Mouse (Mus musculus) left cerebral cortex, adult 18-20 months (tissue): Measurements from ENCODE around the gene Zfp568. TPM values are rescaled to one million over a fixed set of nuclear protein-coding genes. Genes with fewer than 3 reads are reported as not detected.
"Not testable (repeated sequence)": the region's sequence is repeated elsewhere in the genome, so short reads cannot be mapped to it uniquely, and the experiment has no call there.

Experiments used
- DNase-seq, 2 experiments: peaks; one replicate each; pipeline ENCODE4 v3.0.0; 2021 to 2022; ENCODE audit warnings: low spot score in 2 of 2, mixed read lengths in 1 of 2
- long read RNA-seq, 2 experiments: library from polyadenylated mRNA; stranded (forward); transcript quantifications; one replicate each; pipeline ENCODE4 v2.0.0; 2021
- total RNA-seq, 2 experiments: library from RNA; stranded (reverse); gene quantifications; 2 replicates each; pipeline ENCODE4 v1.2.3; 2021

The Zfp568 gene
- 1 to 10 TPM; 4.5 to 4.7 TPM for total RNA-seq
- long read RNA-seq, experiment 1, partial matches to known transcripts, result 1 of 1 reads
- long read RNA-seq, experiment 1, other reads (novel, unspliced or antisense), result 0 of 1 reads
- long read RNA-seq, experiment 2, partial matches to known transcripts, result 0 of 2 reads
- long read RNA-seq, experiment 2, other reads (novel, unspliced or antisense), result 2 of 2 reads

DNA sequence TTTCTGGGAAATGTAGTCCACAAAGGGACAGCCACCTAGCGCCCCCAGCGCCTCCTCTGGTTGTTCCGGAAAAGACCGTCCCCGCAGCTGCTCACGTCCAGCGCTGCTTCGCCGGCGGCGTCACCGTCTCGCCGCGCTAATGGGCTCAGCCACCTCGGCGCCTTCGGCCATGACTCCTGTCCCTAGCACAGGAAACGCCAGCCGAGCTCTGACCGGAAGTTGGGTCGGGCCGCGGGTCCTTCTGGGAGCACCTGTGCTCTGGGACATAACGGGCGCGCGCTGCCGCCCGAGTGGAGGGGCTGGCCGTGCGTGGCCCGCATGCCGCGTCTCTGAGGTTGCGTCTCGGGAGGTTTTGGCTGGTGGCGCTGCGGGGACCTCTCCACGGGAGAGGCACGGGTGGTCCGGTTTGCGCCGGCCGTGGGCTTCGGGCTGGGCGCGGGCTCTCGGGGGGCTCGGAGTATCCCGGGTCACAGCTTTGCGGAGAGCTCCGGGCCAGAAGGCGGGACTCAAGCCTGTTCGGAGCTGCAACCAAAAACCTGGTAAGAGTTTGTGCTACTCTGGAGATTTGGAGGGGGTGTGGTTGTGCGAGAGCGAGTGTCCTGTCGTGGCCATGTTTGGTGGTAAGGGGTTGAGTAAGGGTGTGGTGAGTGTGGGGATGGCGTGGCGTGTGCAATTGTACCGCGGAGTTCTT lies at the start of gene Zfp568:
TSS of gene Zfp568 (plus strand) at position 266 of the 691 bp plus-strand sequence.
- peak; percentile 85 to 92 for DNase-seq

DNA sequence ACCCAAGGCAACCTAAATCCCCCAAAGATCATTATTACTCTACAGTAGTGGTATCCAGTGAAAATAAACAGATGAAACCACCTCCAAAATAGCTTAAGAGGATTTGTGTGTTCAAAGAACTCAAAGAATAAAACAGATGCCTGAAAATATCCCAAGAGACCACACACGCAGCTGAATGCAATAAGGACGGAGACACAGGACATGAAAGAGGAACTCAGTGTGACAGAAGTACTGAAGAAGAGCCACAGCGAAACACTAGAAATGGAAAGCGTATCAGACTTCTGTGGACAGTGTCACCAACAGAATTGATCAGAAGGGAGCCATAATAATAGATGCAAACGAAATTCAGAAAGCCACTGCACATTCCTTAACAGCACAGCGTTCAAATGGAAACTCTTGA lies 44.9 kb upstream of the Zfp568 start:
- DNase-seq, result no peak

DNA sequence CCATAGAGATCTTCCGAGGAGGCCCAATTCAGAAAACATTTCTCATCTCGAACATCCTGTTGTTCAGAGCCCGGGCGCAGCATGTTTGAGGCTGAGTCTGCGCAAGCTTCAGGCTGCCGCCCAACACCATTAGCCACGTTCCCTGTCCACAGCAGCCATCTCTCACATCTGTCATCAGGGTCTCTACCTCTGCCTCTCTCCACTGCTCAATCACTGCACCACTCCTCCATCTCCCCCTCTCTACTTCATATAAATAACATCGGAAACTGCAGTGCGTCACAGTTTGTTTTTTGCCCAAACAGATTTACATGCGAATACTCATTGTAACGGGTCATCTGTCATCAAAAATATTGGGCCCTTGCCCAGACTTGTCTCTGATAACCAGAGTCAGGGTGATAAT lies 42.7 kb upstream of the Zfp568 start:
- no peak for DNase-seq

DNA sequence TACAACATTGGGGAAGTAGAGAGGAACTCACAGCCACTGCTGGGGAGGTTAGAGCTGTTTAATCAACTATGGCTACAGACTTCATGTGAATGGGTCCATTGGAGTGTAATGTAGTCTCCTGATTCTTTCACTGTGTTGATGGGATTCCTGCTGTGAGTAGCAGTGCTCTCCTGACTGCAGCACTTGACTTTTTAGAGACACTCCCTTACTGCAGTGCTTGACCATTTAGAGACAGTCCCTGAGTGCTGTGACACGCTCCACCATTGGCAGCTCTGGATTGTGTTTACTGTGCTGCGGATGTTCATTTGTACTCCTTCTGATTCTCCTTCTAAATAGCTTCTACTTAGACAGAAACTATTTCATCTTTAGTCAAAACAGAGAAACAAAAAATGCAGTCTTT lies 41.0 kb upstream of the Zfp568 start:
- DNase-seq, result no peak

DNA sequence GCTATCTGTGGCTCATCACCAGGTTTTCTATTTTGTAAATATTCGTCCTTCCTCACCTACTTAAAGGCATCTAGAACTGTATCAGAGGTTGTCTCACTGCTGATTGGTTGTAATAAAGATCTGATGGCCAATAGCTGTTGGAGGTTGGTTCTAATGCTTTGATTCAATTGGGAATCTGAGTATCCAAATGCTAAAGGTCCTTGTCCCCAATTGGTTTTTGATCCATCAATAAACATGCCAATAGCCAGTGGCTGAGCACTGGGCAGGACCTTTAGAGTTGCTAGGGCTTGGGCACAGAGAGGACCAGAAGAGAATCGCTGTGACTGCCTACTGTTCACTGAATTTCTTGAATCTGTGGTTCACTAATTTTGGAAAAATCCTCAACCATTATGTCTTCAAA lies 40.0 kb upstream of the Zfp568 start:
- DNase-seq, result no peak

DNA sequence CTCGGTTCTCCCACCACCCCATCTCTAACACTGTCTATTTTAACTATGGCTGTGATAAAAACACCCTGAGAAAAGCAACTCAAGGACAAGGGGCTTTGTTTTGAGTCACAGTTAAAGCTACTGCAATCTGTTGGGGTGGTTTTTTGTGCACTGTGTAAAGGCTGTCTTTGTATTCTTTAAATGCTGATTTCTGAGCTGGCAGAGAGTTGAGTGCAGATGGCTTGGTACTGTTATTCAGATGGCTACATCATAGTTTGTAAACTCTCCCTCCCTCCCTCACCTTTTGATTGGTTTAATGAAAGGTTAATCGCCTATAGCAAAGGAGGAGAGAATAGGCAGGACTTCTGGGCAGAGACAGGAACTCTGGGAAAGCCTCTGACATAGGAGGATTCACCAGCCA lies 39.6 kb upstream of the Zfp568 start:
- DNase-seq, result no peak

DNA sequence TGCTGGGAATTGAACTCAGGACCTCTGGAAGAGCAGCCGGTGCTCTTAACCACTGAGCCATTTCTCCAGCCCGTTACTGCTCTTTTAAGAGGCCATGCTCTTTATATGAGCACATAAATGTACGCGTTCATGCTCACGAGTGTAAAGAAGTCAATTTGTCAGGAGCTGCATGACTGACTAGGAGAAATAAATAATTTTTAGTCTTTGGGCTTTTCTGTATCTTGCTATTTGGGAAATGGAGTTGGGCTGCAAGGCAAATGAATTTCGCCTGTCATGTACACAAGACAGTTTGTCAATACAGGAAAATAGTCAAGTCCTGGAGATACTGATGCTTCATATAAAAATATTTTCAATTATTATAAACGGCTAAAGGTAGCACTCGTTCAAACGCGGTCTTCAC lies 30.7 kb upstream of the Zfp568 start:
- no peak for DNase-seq

DNA sequence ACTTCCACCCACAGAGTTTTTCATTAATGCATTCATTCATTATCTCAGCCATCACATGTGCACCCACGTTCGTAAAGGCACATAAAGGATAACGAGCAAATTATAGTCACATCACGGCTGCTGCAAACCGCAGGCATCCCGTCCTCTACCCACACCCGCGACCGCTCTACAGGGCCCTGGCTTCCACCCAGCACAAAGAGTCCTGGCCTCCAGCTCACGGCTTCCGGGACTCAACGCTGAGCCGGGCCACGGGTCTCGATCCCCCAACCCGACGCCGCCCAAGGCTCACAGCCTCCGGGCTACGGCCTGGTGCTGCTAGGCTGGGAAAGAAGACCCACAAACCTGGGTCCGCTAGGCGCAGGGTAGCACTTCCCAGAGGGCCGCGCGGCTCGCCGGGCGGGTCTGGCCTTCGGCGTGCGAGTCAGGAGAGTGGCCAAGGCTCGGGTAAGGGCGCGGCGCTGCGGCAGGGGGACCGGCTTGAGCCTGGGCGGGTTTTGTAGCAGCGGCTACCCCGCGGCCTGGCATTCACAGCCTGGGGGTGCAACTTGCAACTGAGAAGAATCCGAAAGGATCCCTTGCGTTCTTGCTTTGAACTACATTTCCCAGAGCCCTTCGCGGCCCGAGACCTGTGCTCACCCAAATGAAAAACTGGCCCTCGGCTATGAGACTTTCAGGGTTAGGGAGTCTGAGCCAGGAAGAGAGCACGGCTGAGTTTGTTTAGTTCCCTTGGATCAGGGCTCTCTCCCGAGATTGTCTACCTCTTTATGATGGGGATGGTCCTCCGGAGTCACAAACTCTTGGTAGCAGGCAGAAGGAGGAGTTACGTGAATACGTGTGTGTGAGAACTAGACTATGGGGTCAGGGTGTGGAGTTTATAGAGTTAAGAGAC lies 30.0 kb upstream of the Zfp568 start, which contains the start of gene Zfp74:
TSS of gene Zfp74 (minus strand) at position 577 of the 889 bp plus-strand sequence.
- peak; percentile 71 to 83 for DNase-seq

DNA sequence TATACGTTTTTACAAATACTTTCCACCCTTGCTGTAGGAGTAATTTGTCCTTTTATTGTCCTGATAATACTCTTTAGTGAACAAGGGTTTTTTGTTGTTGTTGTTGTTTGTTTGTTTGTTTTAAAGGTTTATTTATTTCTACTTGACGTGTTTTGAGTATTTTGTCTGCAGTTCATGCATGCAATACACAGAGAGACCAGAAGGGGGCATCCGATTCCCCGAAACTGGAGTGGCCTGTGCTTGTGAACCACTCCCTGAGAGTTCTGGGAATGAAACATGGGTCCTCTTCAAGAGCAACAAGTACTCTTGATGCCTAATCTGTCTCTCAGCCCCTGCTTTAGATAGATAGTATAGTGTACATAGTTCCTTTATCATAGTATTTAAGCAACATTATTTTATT lies 29.0 kb upstream of the Zfp568 start:
- no peak for DNase-seq

DNA sequence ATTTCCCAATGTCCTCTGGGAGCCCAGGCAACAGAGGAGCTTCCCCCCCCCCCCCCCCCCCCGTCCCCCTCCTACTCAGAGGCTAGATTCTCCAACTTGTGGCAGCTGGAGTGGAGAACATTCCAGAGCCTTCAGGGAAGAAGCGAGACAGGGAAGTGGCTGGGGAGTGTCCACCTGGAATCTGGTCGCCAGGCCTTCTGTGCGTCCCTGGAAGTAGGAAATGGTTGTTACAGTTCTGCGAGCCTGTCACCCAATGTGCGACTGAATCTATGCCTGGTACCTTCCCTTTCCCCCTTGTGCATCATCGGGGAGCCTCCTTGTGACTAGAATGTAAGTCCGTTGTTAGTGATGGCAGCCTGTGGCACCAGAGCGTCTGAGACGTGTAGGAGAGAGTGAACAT lies 27.5 kb upstream of the Zfp568 start:
- DNase-seq, result peak; percentile 24

DNA sequence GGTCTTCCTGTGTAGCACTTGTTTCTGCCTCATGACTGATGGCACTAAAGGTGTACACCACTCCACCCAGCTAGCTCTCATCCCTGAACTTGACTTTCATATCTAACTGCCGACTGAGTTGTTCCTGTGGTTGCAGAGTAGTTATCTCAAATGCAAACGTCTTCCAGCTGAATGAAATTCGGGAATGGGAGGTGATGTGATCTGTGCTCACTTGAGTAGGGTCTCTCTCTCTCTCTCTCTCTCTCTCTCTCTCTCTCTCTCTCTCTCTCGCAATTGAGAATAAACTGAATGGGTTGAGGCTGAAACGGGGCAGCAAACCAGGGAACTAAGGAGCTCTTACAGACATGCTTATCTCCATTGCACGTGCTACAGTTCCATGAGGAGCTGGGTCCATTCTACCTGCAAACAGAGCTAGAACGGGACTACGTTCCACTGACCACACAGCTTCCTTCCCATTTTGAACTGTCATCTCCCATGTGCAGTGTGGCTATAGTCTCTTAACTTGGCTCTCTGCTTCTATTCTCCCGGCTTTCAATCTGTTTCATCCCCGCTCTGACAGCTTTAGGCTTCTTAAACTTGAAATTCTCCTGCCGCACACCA lies 25.5 kb upstream of the Zfp568 start:
- DNase-seq, result no peak

DNA sequence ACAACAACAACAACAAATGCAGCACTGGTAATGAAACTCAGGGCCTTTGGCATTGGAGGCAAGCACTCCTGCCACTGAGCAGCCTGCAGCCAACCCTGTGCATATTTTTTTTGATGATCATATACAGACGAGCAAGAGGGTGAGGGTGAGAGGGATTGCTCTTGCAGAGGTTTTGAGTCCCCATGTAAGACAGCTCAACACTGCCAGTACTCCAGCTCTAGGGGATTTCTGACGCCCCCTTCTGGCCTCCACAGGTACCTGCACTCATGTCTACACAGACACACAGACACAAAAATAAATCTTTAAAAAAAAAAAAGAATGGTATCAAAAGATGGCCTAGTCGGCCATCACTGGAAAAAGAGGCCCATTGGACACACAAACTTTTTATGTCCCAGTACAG lies 24.8 kb upstream of the Zfp568 start:
- DNase-seq, result no peak

DNA sequence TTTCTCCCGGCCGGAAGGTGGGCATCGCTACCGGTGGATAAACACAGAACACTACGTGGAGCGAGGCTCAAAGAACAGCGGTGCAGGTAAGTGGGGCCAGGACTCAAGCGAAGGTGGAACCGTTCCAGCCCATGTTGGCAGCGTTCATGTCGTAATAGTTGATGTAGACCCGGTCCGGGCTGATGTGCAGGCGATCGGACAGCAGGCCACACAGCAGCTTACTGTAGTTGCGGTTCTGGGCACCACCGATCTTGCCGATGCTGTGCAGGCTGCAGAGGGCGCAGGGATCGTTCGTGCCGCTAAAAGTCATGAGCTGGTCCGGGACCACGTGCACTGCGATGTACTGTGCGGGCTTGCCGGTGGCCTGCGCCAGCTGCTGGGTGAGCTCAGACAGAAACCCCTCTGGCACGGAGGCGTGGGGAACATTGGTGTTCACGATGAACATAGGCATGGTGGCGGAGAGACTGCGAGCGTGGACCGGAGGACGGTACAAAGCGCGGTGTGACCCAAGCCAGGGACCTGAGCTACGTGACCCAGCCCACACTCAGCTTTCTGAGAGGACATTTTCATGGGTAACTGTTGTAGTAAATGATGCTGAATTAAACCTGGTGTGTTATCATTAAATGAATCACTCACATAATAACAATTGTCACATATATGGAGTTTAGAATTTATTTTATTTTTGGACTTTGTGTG lies 18.5 kb upstream of the Zfp568 start:
- not testable (repeated sequence) for DNase-seq

DNA sequence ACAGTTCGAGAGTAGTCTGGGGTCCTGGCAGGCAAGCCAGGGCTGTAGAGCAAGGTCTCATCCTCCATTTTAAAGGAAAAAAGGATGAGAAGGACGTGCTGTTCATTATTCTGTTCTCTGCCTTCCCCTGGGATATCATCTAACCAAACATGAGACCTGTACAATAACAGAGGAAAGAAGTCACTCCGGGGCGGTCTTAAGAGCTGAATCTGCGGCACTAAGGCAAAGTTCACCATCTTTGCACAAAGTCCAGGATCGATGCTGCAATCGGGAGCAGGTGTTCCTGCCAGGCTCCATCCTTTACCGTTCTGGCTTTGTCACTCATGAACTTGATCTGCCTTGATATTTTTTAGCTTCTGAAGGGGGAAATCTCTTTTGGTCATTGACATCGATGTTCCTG lies 13.1 kb upstream of the Zfp568 start:
- no peak for DNase-seq

DNA sequence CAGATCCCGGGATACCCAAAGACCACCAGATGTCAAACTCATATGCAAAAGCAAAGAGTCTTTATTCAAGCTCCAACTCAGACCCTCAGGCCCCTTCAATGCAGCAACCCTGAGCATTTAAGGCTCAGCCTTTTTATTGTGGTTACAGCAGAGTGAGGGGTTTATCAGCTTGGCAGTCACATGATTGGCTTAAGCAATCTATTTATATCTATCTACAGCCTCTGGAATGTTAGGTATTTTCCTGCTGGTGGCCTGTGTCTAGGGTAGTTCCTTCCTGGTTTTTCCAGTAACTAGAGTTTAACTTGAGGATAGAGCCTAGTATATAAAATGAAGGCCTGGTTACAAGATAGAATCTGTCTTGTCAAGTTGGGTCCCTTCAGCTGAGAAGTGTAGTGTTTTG lies 3.0 kb upstream of the Zfp568 start:
- no peak for DNase-seq

DNA sequence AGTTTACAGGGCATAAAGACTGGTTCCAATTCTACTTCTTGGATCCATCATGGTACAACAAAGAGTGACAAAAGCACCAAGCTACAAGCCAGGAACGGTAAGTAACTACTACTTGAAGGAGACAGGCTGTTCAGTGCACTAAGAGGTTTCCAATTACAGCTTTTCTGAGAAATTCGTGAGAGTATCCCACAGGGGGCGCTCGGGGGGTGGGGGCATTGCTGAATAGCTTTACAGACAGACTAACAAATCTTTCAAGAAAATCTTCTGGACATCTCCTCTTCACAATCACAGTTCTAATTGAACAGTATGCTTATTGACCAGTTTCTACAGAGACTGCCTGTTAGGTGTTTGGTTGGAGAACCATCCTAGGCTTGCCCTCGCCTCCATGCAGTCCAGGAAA lies 2.3 kb upstream of the Zfp568 start:
- no peak for DNase-seq

DNA sequence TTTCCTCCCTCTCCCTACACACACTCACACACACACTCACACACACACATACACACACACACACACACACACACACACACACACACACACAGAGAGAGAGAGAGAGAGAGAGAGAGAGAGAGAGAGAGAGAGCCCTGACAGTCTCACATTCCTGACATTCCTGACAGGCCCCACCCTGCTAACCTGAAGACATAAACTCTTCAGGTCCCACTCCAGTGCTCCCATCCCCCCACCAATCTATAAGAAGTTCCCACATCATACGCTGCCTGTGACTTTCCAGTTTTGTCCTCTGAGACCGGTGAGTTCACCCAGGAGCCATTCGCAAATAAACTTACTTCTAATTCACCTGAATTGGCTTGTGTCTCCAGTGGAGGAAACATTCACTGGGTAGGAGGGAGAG lies 1.9 kb upstream of the Zfp568 start:
- no peak for DNase-seq

DNA sequence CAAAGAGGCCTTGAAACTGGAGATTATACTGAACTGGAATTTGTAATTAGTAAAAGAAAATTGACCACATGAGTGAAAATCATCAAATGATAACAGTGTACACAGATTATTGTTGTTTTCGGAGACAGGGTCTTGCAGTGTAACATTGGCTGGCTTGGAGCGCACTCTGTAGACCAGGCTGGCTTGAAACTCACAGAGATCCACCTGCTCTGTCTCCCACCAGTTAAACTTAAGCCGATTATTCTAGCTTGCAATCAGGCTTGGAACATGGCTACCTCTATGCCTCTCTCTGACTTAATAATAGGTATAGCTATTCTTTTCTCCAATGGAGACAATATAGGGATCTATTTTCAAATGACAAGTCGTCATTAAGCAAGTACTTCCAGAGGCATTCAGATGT lies 1.4 kb upstream of the Zfp568 start:
- no peak for DNase-seq

DNA sequence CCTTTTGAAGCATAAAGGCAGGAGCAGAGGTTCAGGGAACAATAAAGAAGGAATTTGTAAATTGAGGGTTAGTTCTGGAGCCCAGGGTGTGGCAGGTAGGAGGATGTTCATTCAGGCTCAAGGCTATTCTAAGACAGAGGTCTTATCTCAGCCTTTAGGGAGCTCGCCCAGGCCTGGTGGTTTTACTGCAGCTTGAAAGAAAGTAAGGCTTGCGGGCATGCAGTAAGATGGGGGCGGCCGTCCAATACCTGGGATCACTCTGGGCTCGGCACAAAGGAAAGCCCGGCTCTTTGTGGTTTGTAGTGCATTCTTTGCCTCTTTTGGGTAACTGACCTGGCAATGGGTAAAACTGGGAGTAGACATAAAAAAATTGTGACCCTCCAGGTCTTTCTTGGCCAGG lies 824 bp upstream of the Zfp568 start:
- peak; percentile 4 to 5 for DNase-seq

DNA sequence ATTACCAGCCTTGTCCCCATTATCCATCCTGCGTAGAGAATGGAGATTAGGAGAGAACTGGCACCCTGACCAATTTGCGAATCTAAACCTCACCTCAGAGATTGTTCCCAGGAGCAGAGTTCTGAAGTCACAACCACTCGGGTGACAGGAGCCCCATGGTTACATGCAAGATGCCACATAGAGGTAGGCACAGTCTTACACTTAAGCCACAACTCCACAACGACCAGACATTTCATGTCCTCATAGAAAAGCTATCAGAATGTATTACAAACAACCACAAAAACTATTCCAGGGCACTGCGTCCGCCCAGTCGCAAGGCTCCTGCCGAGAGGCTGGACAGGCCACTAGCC lies 440 bp upstream of the Zfp568 start:
- DNase-seq, result no peak

DNA sequence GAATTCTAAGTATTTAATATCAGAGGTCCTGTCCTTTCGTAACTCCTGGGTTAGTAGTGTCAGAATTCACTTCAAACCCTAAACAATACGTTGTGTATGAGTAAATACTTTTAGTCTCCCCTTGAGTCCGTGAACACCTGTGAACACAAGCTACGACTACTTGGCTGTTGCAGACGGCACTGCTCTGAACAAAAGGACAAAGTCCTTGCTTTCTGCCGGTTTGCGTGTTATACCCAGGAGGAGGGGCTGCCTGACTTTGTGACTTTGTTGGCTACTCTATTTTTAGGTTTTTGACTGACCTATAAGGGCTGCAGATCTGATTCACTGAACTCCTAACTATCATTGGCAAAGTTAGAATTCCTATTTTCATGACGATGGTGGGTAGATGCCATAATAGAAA lies 2.3 kb downstream of the Zfp568 start:
- no peak for DNase-seq
